7 mouse cellular contexts compared by ENCODE assay signal in genomic region chr5:124221037-124221735, GRCm38 (mm10). TPM values are rescaled to one million over a fixed set of nuclear protein-coding genes. Genes with fewer than 3 reads are reported as not detected.
DNase-seq lines count a peak whose midpoint lies in the region; ATAC-seq lines count a peak whose summit lies in the region.

No protein-coding gene starts in this region.

- ATAC-seq in embryonic facial prominence, embryonic 15.5 days (ENCODE audit: insufficient number of reproducible peaks, low FRiP score, low TSS enrichment, low read depth): 0 out of 2 replicates have a peak, but pooled peaks have one; percentile 52
- ATAC-seq in heart, embryonic 16.5 days (replicated peaks; ENCODE audit: extremely low read depth, insufficient read depth, low FRiP score): peak; percentile 42

- H3K36me3 ChIP-seq in embryonic facial prominence, embryonic 15.5 days: no peaks in the 10 kb centered on the region
- 0 out of 2 replicates have a peak, but pooled peaks cover 2% of the 10 kb centered on the region for H3K36me3 ChIP-seq in heart, embryonic 16.5 days (ENCODE audit: control insufficient read depth, insufficient read depth)

- no peak overlapping the region for H3K4me2 ChIP-seq in embryonic facial prominence, embryonic 15.5 days (replicated peaks)
- H3K4me2 ChIP-seq in heart, embryonic 16.5 days (ENCODE audit: low read depth, low read length): peak overlapping the region; percentile 26; the same call in 1 of the 2 replicates

- no peaks in the 10 kb centered on the region for H3K9me3 ChIP-seq in embryonic facial prominence, embryonic 15.5 days (replicated peaks)
- no peaks in the 10 kb centered on the region for H3K9me3 ChIP-seq in heart, embryonic 16.5 days (replicated peaks; ENCODE audit: control insufficient read depth, low read length)

- peak; percentile 44 for DNase-seq in thymus, postnatal 0 days (ENCODE audit: low spot score)
- DNase-seq in thymus, postnatal 4 days: no peak
- peak; percentile 46 to 58 for DNase-seq in layer of hippocampus, postnatal 25 days (ENCODE audit: extremely low spot score in 1 of 2, low spot score in 1 of 2)
- peak; percentile 61 for DNase-seq in ovary, postnatal 36 days (ENCODE audit: low spot score)
- DNase-seq in embryo, embryonic 10.5 days (ENCODE audit: low spot score): no peak

- no peaks in the 10 kb centered on the region for H3K27me3 ChIP-seq in embryonic facial prominence, embryonic 15.5 days
- no peaks in the 10 kb centered on the region for H3K27me3 ChIP-seq in heart, embryonic 16.5 days (ENCODE audit: control insufficient read depth, insufficient read depth, low read length)

- WGBS in embryonic facial prominence, embryonic 15.5 days: 40% methylated on average over 7 of the region's 7 CpGs
- WGBS in heart, embryonic 16.5 days: 21% methylated on average over 7 of the region's 7 CpGs

- peak overlapping the region; percentile 65 for H3K27ac ChIP-seq in embryonic facial prominence, embryonic 15.5 days (replicated peaks)
- peak overlapping the region; percentile 86 for H3K27ac ChIP-seq in heart, embryonic 16.5 days (ENCODE audit: low read length)

- peaks cover 39% of the 10 kb centered on the region for H3K4me1 ChIP-seq in embryonic facial prominence, embryonic 15.5 days
- H3K4me1 ChIP-seq in heart, embryonic 16.5 days (ENCODE audit: control insufficient read depth, insufficient read depth, low read length): peaks cover 95% of the 10 kb centered on the region

- H3K9ac ChIP-seq in embryonic facial prominence, embryonic 15.5 days: no peak overlapping the region
- peak overlapping the region; percentile 60 for H3K9ac ChIP-seq in heart, embryonic 16.5 days (ENCODE audit: low read length)

- H3K4me3 ChIP-seq in embryonic facial prominence, embryonic 15.5 days (replicated peaks): no peak overlapping the region
- no peak overlapping the region for H3K4me3 ChIP-seq in heart, embryonic 16.5 days (ENCODE audit: low read length)

RNA-seq across cellular contexts. Expression of gene Pitpnm2, which starts 28.4 kb away (rescaled TPM):
- 22.6 and 33.9 TPM in 2 replicates for polyA plus RNA-seq in thymus, postnatal 0 days (2015; fragmentation: Nextera tagmentation; extraction: Ambion mirVana)
- polyA plus RNA-seq in embryonic facial prominence, embryonic 15.5 days (2015; fragmentation: Nextera tagmentation; extraction: Ambion mirVana): 5.0 and 5.9 TPM in 2 replicates
- 6.9 and 7.3 TPM in 2 replicates for polyA plus RNA-seq in heart, embryonic 16.5 days (2015; fragmentation: Nextera tagmentation; extraction: Ambion mirVana)
- 100 to 1,000 TPM; 255 to 312 TPM for total RNA-seq in layer of hippocampus, postnatal 25 days (2021)

Comparison
In these comparisons a context has a peak if more than half of its experiments do, and no peak if none do; other contexts are left out.
1. DNase-seq: peak in thymus, postnatal 0 days (single experiment), layer of hippocampus, postnatal 25 days (2 of 2) and ovary, postnatal 36 days (single experiment); none in thymus, postnatal 4 days (single experiment) and embryo, embryonic 10.5 days (single experiment).